Mouse (Mus musculus) G1E (cell line): ENCODE measurements around the gene Col4a6. TPM values are rescaled to one million over a fixed set of nuclear protein-coding genes. Genes with fewer than 3 reads are reported as not detected.

Source experiments
- ATAC-seq: 2 replicates; pipeline ENCODE4 v1.8.0; 2016; ENCODE audit warnings: mild to moderate bottlenecking; ENCODE audit not compliant: insufficient number of reproducible peaks, poor library complexity, low FRiP score, severe bottlenecking; ENCODE audit errors: extremely low read depth
- DNase-seq: peaks from one replicate; pipeline ENCODE4 v3.0.0; 2012; ENCODE audit warnings: low spot score
- H3K27me3 ChIP-seq: 2 replicates; pipeline ENCODE4 v1.6.1; 2012; ENCODE audit warnings: mild to moderate bottlenecking, low read length, inconsistent platforms; ENCODE audit not compliant: insufficient read depth
- H3K36me3 ChIP-seq: replicated peaks from 2 replicates; pipeline ENCODE3; 2012; ENCODE audit warnings: mild to moderate bottlenecking, inconsistent platforms
- H3K4me1 ChIP-seq: 2 replicates; pipeline ENCODE4 v1.6.1; 2012; ENCODE audit warnings: low read depth, low read length, inconsistent platforms, mixed read lengths; ENCODE audit not compliant: insufficient read depth
- H3K4me3 ChIP-seq: 2 replicates; pipeline ENCODE4 v1.5.1; 2012; ENCODE audit warnings: low read depth, mild to moderate bottlenecking, inconsistent platforms, low read length, moderate library complexity, mixed read lengths
- H3K9me3 ChIP-seq: replicated peaks from 2 replicates; pipeline ENCODE4 v1.6.1; 2012; ENCODE audit warnings: inconsistent platforms
- CTCF ChIP-seq: IDR thresholded peaks from 2 replicates; pipeline ENCODE4 v1.5.1; 2012; ENCODE audit warnings: low read depth, low read length, inconsistent platforms, mixed read lengths
- GATA1 ChIP-seq: IDR thresholded peaks from 2 replicates; pipeline ENCODE4 v1.6.1; 2012; ENCODE audit warnings: borderline replicate concordance, low read length, inconsistent platforms, mixed read lengths
- GATA2 ChIP-seq: IDR thresholded peaks from 2 replicates; pipeline ENCODE4 v1.6.1; 2012; ENCODE audit warnings: low read depth, low read length, inconsistent platforms, borderline replicate concordance
- POLR2AphosphoS5 ChIP-seq: IDR thresholded peaks from 2 replicates; pipeline ENCODE4 v1.6.1; 2012; ENCODE audit warnings: low read depth, low read length, inconsistent platforms; ENCODE audit not compliant: insufficient replicate concordance
- TAL1 ChIP-seq: conservative IDR thresholded peaks from 2 replicates; pipeline ENCODE4 v1.6.1; 2012; ENCODE audit warnings: low read depth, low read length, inconsistent platforms, mixed read lengths
- polyA plus RNA-seq: library from polyadenylated mRNA; stranded (reverse); fragments of >175 nt; gene quantifications from 2 replicates; pipeline ENCODE4 v1.2.3, GENCODE M21; 2012
- total RNA-seq, 2 experiments: library from RNA; stranded (forward) in 1 of 2; stranded (reverse) in 1 of 2; fragments of 200-1000 nt in 1 of 2; fragments of >200 nt in 1 of 2; fragmentation: Nextera tagmentation in 1 of 2; gene quantifications; 2 replicates each; pipeline ENCODE4 v1.2.3; 2014 to 2017

Gene Col4a6
- total RNA-seq (2014; fragmentation: Nextera tagmentation) (not detected in 2 replicates), total RNA-seq (2017) (not detected in 2 replicates), polyA plus RNA-seq (not detected in 2 replicates)

- Histone ChIP-seq H3K36me3 (no peaks in the 10 kb centered on the region), H3K4me1 (no peaks in the 10 kb centered on the region), H3K4me3 (no peak within 1 kb of the TSS), H3K27me3 (peaks cover 6% of the 10 kb centered on the region; the same call in 1 of the 2 replicates), H3K9me3 (no peaks in the 10 kb centered on the region)
- ATAC-seq = no peak
- no peak for TF ChIP-seq POLR2AphosphoS5
- no peak for TF ChIP-seq TAL1
- no peak for TF ChIP-seq GATA1
- TF ChIP-seq GATA2 = no peak
- TF ChIP-seq CTCF = no peak
- no peak for DNase-seq
Observed at GRCm38 (mm10) chrX:141473470-141474302, at the start of gene Col4a6. Gene Col4a6, minus strand, starts transcription at chrX:141474076.

- DNase-seq = no peak
- no peak for TF ChIP-seq GATA2
- no peak for TF ChIP-seq POLR2AphosphoS5
- no peak for TF ChIP-seq GATA1
- H3K9me3 ChIP-seq = no peaks in the 10 kb centered on the region
- H3K27me3 ChIP-seq = no peaks in the 10 kb centered on the region
- H3K36me3 ChIP-seq = no peaks in the 10 kb centered on the region
- ATAC-seq = no peak
- no peak overlapping the region for H3K4me3 ChIP-seq
- H3K4me1 ChIP-seq = no peaks in the 10 kb centered on the region
Observed at GRCm38 (mm10) chrX:141503125-141503524, 29.2 kb upstream of the Col4a6 start.

DNA sequence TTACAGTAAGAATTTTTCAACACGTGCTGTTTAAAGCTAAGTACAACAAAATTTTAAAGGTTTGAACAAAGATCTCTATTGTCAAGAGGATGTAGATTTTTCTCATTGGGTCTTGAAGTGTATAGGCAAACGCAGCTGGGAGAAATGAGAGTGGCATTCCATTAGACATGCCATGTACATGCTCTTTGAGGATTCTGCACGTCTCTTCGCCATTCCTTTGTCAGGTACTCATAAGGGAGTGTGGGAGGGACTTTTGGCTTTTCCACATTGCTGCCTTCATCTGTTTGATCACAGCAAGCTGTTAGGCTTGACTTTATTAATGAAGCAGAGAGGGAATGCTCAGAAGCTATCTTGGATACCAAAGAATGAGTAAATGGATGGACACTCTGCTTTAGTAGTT lies 20.7 kb upstream of the Col4a6 start:
- Histone ChIP-seq H3K27me3 (no peaks in the 10 kb centered on the region), H3K36me3 (no peaks in the 10 kb centered on the region), H3K4me3 (no peak overlapping the region), H3K4me1 (no peaks in the 10 kb centered on the region), H3K9me3 (no peaks in the 10 kb centered on the region)
- DNase-seq (no peak), ATAC-seq (no peak)
- TF ChIP-seq CTCF (no peak), POLR2AphosphoS5 (no peak), GATA2 (no peak), GATA1 (no peak), TAL1 (no peak)

- no peaks in the 10 kb centered on the region for H3K9me3 ChIP-seq
- ATAC-seq = no peak
- TF ChIP-seq GATA1 (no peak), GATA2 (no peak), POLR2AphosphoS5 (no peak), CTCF (no peak), TAL1 (no peak)
- no peaks in the 10 kb centered on the region for H3K36me3 ChIP-seq
- H3K4me3 ChIP-seq = no peak overlapping the region; the same call in 1 of the 2 replicates
- peaks cover 6% of the 10 kb centered on the region; the same call in 1 of the 2 replicates for H3K27me3 ChIP-seq
- DNase-seq = no peak
- no peaks in the 10 kb centered on the region for H3K4me1 ChIP-seq
Observed at GRCm38 (mm10) chrX:141475566-141476327, 1.9 kb upstream of the Col4a6 start.

DNA sequence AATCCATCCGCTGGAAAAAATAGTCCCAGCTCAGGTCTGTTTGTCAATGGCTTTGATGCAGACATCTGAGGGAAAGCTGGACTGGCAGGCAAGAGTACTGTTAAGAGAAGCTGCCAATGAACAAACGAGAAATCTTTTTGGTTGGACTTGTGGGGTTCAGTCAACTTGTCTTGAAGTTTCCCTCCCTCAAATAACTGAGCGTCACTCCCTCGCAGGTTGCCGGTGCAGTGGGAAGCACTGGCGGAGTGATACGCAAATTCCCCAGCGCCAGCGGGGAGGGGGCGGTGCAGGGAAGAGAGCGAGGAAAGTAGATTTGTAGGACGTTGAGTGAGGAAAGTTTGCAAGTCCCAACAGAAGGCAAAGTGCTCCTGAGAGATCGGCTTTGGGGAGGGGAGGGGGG lies 1.2 kb upstream of the Col4a6 start, which contains the start of gene Col4a5:
Gene Col4a5, plus strand, starts transcription at position 276 of the 400 bp plus-strand sequence.
- ATAC-seq = no peak; the same call in 1 of the 2 replicates
- H3K4me1 ChIP-seq = no peaks in the 10 kb centered on the region
- H3K36me3 ChIP-seq = no peaks in the 10 kb centered on the region

DNA sequence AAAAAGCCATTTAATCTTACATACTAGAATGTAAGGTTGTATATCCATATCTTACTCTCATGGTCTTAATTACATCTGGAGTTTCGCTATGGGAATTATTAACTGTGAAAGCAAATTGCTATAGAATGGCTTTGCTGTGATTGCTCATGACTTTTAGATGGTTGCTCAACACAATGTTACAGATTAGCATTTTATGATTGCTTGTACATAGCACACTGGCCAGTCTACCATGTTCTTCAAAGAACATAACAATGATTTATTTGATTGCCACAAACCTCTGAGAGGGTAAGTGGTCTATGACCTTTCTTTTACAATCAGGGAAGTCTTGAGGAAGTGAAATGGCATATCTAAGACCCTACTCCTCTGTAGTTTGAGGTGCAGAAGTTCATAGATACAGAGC lies 25.9 kb downstream of the Col4a6 start:
- H3K36me3 ChIP-seq = no peaks in the 10 kb centered on the region
- no peaks in the 10 kb centered on the region for H3K27me3 ChIP-seq
- H3K9me3 ChIP-seq = no peaks in the 10 kb centered on the region
- no peak for TF ChIP-seq CTCF
- no peak for TF ChIP-seq POLR2AphosphoS5
- TF ChIP-seq TAL1 = no peak
- no peak for TF ChIP-seq GATA1
- no peak for TF ChIP-seq GATA2
- no peak overlapping the region for H3K4me3 ChIP-seq
- ATAC-seq = no peak
- no peak for DNase-seq
- no peaks in the 10 kb centered on the region for H3K4me1 ChIP-seq

More for the DNA sequence above, 1.2 kb upstream of the Col4a6 start, which contains the start of gene Col4a5:
- no peak within 1 kb of the TSS; the same call in 1 of the 2 replicates for H3K4me3 ChIP-seq
- H3K27me3 ChIP-seq = peaks cover 6% of the 10 kb centered on the region; the same call in 1 of the 2 replicates
- no peaks in the 10 kb centered on the region for H3K9me3 ChIP-seq
- no peak for TF ChIP-seq CTCF
- no peak for TF ChIP-seq TAL1
- TF ChIP-seq GATA1 = no peak
- TF ChIP-seq GATA2 = no peak
- TF ChIP-seq POLR2AphosphoS5 = no peak
- no peak for DNase-seq
